Mouse (Mus musculus) megakaryocyte, embryonic 14.5 days (primary cell): ENCODE measurements around the gene Sp140.
"Not testable (repeated sequence)": the region's sequence is repeated elsewhere in the genome, so short reads cannot be mapped to it uniquely, and the experiment has no call there.

Experiments used
- FLI1 ChIP-seq: IDR thresholded peaks from 2 replicates; pipeline ENCODE4 v1.6.1; 2012; ENCODE audit warnings: low read length, inconsistent platforms, mixed read lengths
- GATA1 ChIP-seq: IDR thresholded peaks from 3 replicates; pipeline ENCODE4 v1.6.1; 2012; ENCODE audit warnings: mixed read lengths, low read length, inconsistent platforms, borderline replicate concordance

GRCm38 (mm10) chr1:85604341-85604740 lies 4.2 kb downstream of the Sp140 start:
- not testable (repeated sequence) for TF ChIP-seq FLI1, GATA1
